Mouse (Mus musculus) kidney, postnatal 0 days (tissue): ENCODE measurements around the gene Pla2g2f. TPM values are rescaled to one million over a fixed set of nuclear protein-coding genes. Genes with fewer than 3 reads are reported as not detected.

Experiments
- ATAC-seq: fragments of 200-750 bp; cut with Nextera tagmentation; replicated peaks from 2 replicates; pipeline ENCODE4 v1.8.0; 2017; ENCODE audit warnings: low read depth, moderate number of reproducible peaks, moderate TSS enrichment, moderate library complexity; ENCODE audit not compliant: low FRiP score
- DNase-seq: peaks from one replicate; pipeline ENCODE4 v3.0.0-alpha.2; 2016; ENCODE audit warnings: low spot score
- H3K27ac ChIP-seq: fragments of 300-500 bp; sonication (generic); 2 replicates; pipeline ENCODE4 v1.5.1; 2014; ENCODE audit warnings: mild to moderate bottlenecking
- H3K27me3 ChIP-seq: fragments of 300-500 bp; sonication (generic); 2 replicates; pipeline ENCODE4 v1.6.1; 2014; ENCODE audit warnings: low read length, mixed read lengths; ENCODE audit not compliant: insufficient read depth
- H3K36me3 ChIP-seq: fragments of 300-500 bp; sonication (generic); 2 replicates; pipeline ENCODE4 v1.6.1; 2014; ENCODE audit warnings: low read length, mixed read lengths; ENCODE audit not compliant: insufficient read depth
- H3K4me1 ChIP-seq: fragments of 300-500 bp; sonication (generic); replicated peaks from 2 replicates; pipeline ENCODE4 v1.6.1; 2014; ENCODE audit warnings: antibody characterized with exemption, low read length, mixed read lengths; ENCODE audit not compliant: insufficient read depth
- H3K4me2 ChIP-seq: fragments of 300-500 bp; sonication (generic); 2 replicates; pipeline ENCODE4 v1.6.1; 2014; ENCODE audit warnings: mild to moderate bottlenecking, low read length, moderate library complexity, mixed read lengths
- H3K4me3 ChIP-seq: fragments of 300-500 bp; sonication (generic); replicated peaks from 2 replicates; pipeline ENCODE4 v1.5.1; 2014; ENCODE audit warnings: low read depth, low read length
- H3K9ac ChIP-seq: fragments of 300-500 bp; sonication (generic); 2 replicates; pipeline ENCODE4 v1.6.1; 2014; ENCODE audit warnings: low read depth, low read length
- H3K9me3 ChIP-seq: fragments of 300-500 bp; sonication (generic); replicated peaks from 2 replicates; pipeline ENCODE4 v1.6.1; 2016; ENCODE audit warnings: low read length, inconsistent platforms, mixed read lengths
- CTCF ChIP-seq: IDR thresholded peaks from 2 replicates; pipeline ENCODE4 v1.5.1; 2016; ENCODE audit warnings: antibody characterized with exemption, low read depth, mild to moderate bottlenecking, moderate library complexity
- WGBS: fragments of 180-500 bp; shearing (Covaris S2); extraction: QIAGEN DNeasy Blood & Tissue Kit; methylation state at CpG from one replicate; pipeline ENCODE4 v1.1.7; 2014; 5-methylcytosine and 5-hydroxymethylcytosine counted together
- polyA plus RNA-seq: library from polyadenylated mRNA; unstranded; fragments of >200 nt; fragmentation: Nextera tagmentation; extraction: Ambion mirVana; gene quantifications from 2 replicates; pipeline ENCODE4 v1.2.1, GENCODE M21; 2015

Pla2g2f gene
- polyA plus RNA-seq, 1 experiment from 2014 or later: not detected

GRCm38 (mm10) chr4:138777417-138778407 lies 20.3 kb upstream of the Pla2g2f start:
- Histone ChIP-seq H3K4me2 (no peak overlapping the region), H3K27ac (no peak overlapping the region), H3K4me3 (no peak overlapping the region), H3K27me3 (no peaks in the 10 kb centered on the region), H3K9me3 (no peaks in the 10 kb centered on the region), H3K9ac (no peak overlapping the region), H3K4me1 (peaks cover 6% of the 10 kb centered on the region), H3K36me3 (no peaks in the 10 kb centered on the region)
- DNase-seq: no peak
- WGBS: 34% methylated on average over 20 of the region's 20 CpGs
- ATAC-seq: no peak
- TF ChIP-seq CTCF: no peak

DNA sequence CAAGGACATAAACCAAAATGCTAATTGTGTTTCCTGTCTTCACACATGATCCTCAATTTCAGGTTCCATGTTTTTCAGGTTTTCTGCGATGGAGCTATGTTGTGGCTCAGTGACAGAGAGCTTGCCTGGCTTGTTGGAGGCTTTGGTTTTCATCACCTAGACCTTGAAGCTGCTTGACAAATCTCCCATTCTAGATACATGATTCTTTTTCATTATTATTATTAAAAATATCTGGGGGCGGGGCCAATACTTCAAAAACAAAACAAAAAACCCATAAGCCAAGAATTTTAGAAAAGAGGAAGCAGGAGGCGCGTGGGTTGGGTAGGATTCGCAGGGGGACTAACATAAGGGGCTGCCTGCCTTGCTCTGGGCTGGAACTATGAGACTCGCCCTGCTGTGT lies 18.0 kb upstream of the Pla2g2f start, which contains the start of gene Pla2g2d:
Gene Pla2g2d (plus strand): TSS at position 301 of the 400 bp plus-strand sequence.
- no peak within 1 kb of the TSS for H3K9ac ChIP-seq
- H3K9me3 ChIP-seq: no peaks in the 10 kb centered on the region
- no peaks in the 10 kb centered on the region for H3K27me3 ChIP-seq
- no peak for ATAC-seq
- no peaks in the 10 kb centered on the region for H3K36me3 ChIP-seq
- peaks cover 6% of the 10 kb centered on the region for H3K4me1 ChIP-seq
- DNase-seq: no peak
- H3K27ac ChIP-seq: no peak within 1 kb of the TSS
- no peak for TF ChIP-seq CTCF
- no peak within 1 kb of the TSS for H3K4me3 ChIP-seq
- no peak within 1 kb of the TSS for H3K4me2 ChIP-seq
- WGBS: 80% methylated on average over 6 of the region's 6 CpGs

GRCm38 (mm10) chr4:138772386-138772785 lies 15.0 kb upstream of the Pla2g2f start:
- Histone ChIP-seq H3K9ac (no peak overlapping the region), H3K27ac (no peak overlapping the region), H3K4me2 (no peak overlapping the region), H3K9me3 (no peaks in the 10 kb centered on the region), H3K4me1 (no peaks in the 10 kb centered on the region), H3K27me3 (no peaks in the 10 kb centered on the region), H3K4me3 (no peak overlapping the region), H3K36me3 (no peaks in the 10 kb centered on the region)
- TF ChIP-seq CTCF: no peak
- ATAC-seq (no peak), DNase-seq (no peak)
- 73% methylated on average over 5 of the region's 5 CpGs for WGBS

DNA sequence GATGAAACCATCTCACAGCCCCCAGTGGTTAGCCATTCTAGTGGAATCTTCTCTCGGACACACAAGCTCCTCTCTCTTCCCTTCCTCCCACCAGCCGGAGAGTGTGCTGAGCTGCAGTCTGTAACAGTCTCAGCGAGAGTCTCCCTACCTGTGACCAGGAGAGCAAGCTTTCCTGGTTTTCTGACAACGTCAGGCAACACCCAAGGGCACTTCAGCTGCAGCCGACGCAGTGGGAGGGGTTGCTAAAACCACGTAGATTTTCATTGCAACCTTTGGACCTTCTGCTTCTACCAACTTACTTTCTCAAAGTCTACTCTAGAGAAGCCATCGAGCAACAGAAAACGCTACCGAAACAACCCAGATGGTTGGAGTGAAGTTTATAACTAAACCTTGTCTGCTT lies 14.5 kb upstream of the Pla2g2f start:
- no peak for ATAC-seq
- H3K27ac ChIP-seq: no peak overlapping the region
- H3K36me3 ChIP-seq: no peaks in the 10 kb centered on the region
- no peak for TF ChIP-seq CTCF
- WGBS: 81% methylated on average over 10 of the region's 10 CpGs
- no peaks in the 10 kb centered on the region for H3K4me1 ChIP-seq
- no peaks in the 10 kb centered on the region for H3K9me3 ChIP-seq
- no peak overlapping the region for H3K9ac ChIP-seq
- no peaks in the 10 kb centered on the region for H3K27me3 ChIP-seq
- no peak for DNase-seq
- no peak overlapping the region for H3K4me2 ChIP-seq
- H3K4me3 ChIP-seq: no peak overlapping the region

DNA sequence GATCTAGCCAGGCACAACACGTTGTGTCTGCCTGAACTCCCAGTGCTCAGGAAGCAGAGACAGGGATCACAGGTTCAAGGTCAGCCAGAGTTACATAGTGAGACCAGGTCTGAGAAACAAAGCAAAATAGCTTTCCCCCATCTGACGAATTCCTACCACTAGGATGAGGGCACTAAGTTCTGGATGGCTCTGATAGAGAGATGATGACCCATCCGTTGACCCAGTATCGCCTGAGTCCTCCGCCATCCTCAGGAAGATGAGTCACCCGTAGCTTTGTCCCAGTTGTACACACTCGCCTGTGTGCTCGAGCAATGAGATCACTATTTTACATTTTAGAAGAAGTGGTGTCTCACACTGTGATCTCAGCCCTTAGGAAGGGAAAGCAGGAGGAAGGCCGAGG lies 4.8 kb upstream of the Pla2g2f start:
- ATAC-seq (no peak), DNase-seq (no peak)
- no peaks in the 10 kb centered on the region for H3K4me1 ChIP-seq
- H3K27me3 ChIP-seq: no peaks in the 10 kb centered on the region
- H3K27ac ChIP-seq: no peak overlapping the region
- no peaks in the 10 kb centered on the region for H3K9me3 ChIP-seq
- H3K4me2 ChIP-seq: no peak overlapping the region
- 64% methylated on average over 9 of the region's 9 CpGs for WGBS
- no peak for TF ChIP-seq CTCF
- H3K9ac ChIP-seq: no peak overlapping the region
- H3K36me3 ChIP-seq: no peaks in the 10 kb centered on the region
- H3K4me3 ChIP-seq: no peak overlapping the region

GRCm38 (mm10) chr4:138755983-138756382 lies 1.4 kb downstream of the Pla2g2f start:
- Histone ChIP-seq H3K27me3 (no peaks in the 10 kb centered on the region), H3K9me3 (no peaks in the 10 kb centered on the region), H3K9ac (no peak overlapping the region), H3K4me1 (no peaks in the 10 kb centered on the region), H3K27ac (no peak overlapping the region), H3K4me2 (no peak overlapping the region), H3K4me3 (no peak overlapping the region), H3K36me3 (no peaks in the 10 kb centered on the region)
- TF ChIP-seq CTCF: no peak
- ATAC-seq: no peak
- WGBS: 85% methylated on average over 11 of the region's 11 CpGs
- no peak for DNase-seq
